Mouse (Mus musculus) embryonic fibroblast, embryonic 13.5 days (primary cell): ENCODE data around the gene Thap3.

Source experiments
- CTCF ChIP-seq: IDR thresholded peaks from 2 replicates; pipeline ENCODE4 v1.5.1; 2011; ENCODE audit warnings: mild to moderate bottlenecking, control low read depth, low read length, moderate library complexity, borderline replicate concordance; ENCODE audit not compliant: insufficient read depth
- POLR2A ChIP-seq: IDR thresholded peaks from 2 replicates; pipeline ENCODE4 v1.6.1; 2011; ENCODE audit warnings: low read depth, mild to moderate bottlenecking, control low read depth, low read length, moderate library complexity

- no peak for TF ChIP-seq POLR2A
- TF ChIP-seq CTCF: no peak
Observed at GRCm38 (mm10) chr4:152024525-152024924, 35.7 kb upstream of the Thap3 start.
